Mouse (Mus musculus): ENCODE results near the gene Psmc3ip.

Psmc3ip gene

DNA sequence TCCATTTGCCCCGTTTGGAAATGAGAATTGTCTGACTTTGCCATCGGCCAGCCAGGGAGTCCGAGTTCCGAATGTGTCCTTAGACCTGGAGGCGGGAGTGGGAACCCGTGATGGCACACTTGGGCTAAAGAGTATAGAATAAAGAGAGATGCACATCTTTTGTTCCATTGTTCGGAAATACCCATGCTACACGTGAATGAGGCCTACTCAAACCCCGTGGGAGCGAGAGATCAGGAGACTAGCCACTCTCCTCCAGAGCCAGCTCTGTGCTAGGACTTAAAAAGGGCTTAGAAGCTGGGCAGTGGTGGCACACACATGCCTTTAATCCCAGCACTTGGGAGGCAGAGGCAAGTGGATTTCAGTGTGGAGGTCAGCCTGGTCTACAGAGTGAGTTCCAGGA, 35.8 kb downstream of the Psmc3ip start:
- DNase-seq (ENCODE audit: low read depth, low spot score), result no peak
- Histone ChIP-seq H3K36me3 (ENCODE audit: control insufficient read depth, insufficient read depth, low read length, poor library complexity, severe bottlenecking) (0 out of 2 replicates have a peak, but pooled peaks cover 2% of the 10 kb centered on the region), H3K27me3 (ENCODE audit: control insufficient read depth, insufficient read depth, low read length, poor library complexity, severe bottlenecking) (no peaks in the 10 kb centered on the region; the same call in 1 of the 2 replicates)

DNA sequence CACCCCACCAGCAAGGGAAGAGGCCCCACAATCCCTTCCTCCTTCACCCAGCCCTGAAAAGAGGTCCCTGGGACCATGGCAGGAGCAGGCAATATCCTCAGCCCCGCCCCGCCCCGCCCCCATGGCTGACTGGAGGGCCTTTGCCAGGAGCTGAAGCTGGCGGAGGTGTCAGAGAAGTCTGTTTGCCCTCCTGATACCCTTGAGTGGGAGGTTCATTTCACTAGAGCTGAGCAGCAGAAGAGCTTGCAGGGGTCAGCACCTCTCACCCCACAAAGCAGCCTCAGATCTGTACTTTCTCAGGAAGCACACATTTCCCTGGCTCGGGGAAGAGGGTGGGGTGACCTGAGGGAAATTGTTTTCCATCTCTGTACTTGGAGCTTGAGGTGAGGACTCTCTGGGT, 36.5 kb downstream of the Psmc3ip start:
- Histone ChIP-seq H3K36me3 (ENCODE audit: control insufficient read depth, insufficient read depth, low read length, poor library complexity, severe bottlenecking) (0 out of 2 replicates have a peak, but pooled peaks cover 2% of the 10 kb centered on the region), H3K27me3 (ENCODE audit: control insufficient read depth, insufficient read depth, low read length, poor library complexity, severe bottlenecking) (no peaks in the 10 kb centered on the region; the same call in 1 of the 2 replicates)
- no peak for DNase-seq (ENCODE audit: low read depth, low spot score)

DNA sequence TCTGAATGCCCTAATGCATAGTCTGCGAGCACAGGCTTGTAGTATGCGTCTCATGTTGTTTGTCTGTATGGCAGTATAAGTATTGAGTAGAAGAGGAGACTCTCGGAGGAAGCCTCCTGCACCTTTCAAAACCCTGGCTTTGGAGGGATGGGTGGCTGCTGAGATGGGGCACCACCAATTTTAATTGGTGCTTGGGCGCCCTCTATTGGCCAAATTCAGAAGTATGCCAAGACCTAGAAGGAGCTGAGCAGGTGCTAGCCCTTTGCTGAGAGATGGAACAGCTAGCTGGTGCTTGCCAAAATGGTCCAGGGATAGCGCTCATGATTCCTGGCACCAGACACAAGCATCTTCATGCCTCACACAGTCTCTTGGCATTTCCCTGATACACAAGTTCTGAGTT, 37.4 kb downstream of the Psmc3ip start:
- no peaks in the 10 kb centered on the region; the same call in 1 of the 2 replicates for H3K27me3 ChIP-seq (ENCODE audit: control insufficient read depth, insufficient read depth, low read length, poor library complexity, severe bottlenecking)
- peak; percentile 89 for DNase-seq (ENCODE audit: low read depth, low spot score)
- 0 out of 2 replicates have a peak, but pooled peaks cover 2% of the 10 kb centered on the region for H3K36me3 ChIP-seq (ENCODE audit: control insufficient read depth, insufficient read depth, low read length, poor library complexity, severe bottlenecking)

DNA sequence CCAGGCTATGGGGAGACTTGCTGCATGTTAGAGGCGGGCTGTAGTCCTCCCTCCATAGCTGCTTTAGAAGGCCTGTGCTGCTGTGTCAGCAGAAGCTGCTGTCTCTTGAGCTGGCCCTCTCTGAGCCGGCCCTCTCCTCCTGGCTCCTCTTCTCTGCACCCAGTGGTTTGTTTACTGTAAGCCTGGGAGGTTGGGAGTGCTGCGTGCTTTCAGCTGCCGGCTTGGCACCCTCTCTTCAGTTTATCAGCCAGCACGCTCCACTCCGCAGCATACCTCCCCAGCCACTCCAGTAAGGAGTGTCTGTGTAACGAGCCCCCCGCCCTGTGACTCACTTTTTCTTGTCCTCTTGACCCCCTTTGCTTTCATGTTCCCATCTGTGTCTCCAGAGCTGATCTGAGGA, 38.4 kb downstream of the Psmc3ip start:
- no peaks in the 10 kb centered on the region; the same call in 1 of the 2 replicates for H3K27me3 ChIP-seq (ENCODE audit: control insufficient read depth, insufficient read depth, low read length, poor library complexity, severe bottlenecking)
- no peak for DNase-seq (ENCODE audit: low read depth, low spot score)
- H3K36me3 ChIP-seq (ENCODE audit: control insufficient read depth, insufficient read depth, low read length, poor library complexity, severe bottlenecking), result 0 out of 2 replicates have a peak, but pooled peaks cover 2% of the 10 kb centered on the region

DNA sequence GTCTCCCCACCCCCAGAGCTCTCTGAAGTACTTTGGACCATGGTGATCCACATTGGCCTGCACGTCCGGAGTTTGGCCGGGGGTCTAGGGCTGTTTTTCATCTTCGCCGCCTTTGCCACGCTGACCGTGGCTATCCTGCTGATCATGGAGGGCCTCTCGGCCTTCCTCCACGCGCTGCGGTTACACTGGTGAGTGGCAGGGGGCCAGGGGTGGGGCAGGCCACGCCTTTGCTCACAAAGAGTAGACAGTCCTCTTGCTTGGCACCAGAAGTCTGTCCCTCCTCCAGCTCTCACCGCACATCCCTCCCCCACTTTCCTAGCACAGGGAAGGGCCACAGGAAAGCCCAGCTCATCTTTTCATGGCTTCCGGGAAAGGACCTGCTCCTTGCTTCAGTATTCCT, 39.8 kb downstream of the Psmc3ip start:
- DNase-seq (ENCODE audit: low read depth, low spot score), result no peak
- H3K27me3 ChIP-seq (ENCODE audit: control insufficient read depth, insufficient read depth, low read length, poor library complexity, severe bottlenecking), result no peaks in the 10 kb centered on the region
- H3K36me3 ChIP-seq (ENCODE audit: control insufficient read depth, insufficient read depth, low read length, poor library complexity, severe bottlenecking), result peaks cover 3% of the 10 kb centered on the region; the same call in 1 of the 2 replicates

DNA sequence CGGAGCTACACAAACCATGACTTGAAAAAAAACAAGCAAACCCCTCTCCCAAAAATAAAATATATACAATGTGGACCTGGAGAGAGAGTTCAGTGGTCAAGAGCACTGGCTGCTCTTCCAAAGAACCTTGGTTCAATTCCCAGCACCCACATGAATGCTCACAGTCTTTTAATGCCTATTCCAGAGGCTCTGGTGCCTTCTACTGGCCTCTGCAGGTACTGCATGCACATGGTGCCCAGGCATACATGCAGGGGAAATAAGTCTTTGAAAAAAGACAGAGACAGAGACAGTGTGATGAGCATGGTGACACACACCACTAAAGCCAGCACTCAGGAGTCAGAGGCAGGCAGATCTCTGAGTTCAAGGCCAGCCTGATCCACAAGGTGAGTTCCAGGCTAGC, 41.3 kb downstream of the Psmc3ip start:
- peak; percentile 44 for DNase-seq (ENCODE audit: low read depth, low spot score)
- Histone ChIP-seq H3K36me3 (ENCODE audit: control insufficient read depth, insufficient read depth, low read length, poor library complexity, severe bottlenecking) (peaks cover 3% of the 10 kb centered on the region; the same call in 1 of the 2 replicates), H3K27me3 (ENCODE audit: control insufficient read depth, insufficient read depth, low read length, poor library complexity, severe bottlenecking) (no peaks in the 10 kb centered on the region)

- no peaks in the 10 kb centered on the region for H3K27me3 ChIP-seq (ENCODE audit: control insufficient read depth, insufficient read depth, low read length, poor library complexity, severe bottlenecking)
- H3K36me3 ChIP-seq (ENCODE audit: control insufficient read depth, insufficient read depth, low read length, poor library complexity, severe bottlenecking), result peaks cover 6% of the 10 kb centered on the region
- DNase-seq (ENCODE audit: low read depth, low spot score), result no peak
Observed at GRCm38 (mm10) chr11:101052751-101053473, 42.3 kb downstream of the Psmc3ip start.

DNA sequence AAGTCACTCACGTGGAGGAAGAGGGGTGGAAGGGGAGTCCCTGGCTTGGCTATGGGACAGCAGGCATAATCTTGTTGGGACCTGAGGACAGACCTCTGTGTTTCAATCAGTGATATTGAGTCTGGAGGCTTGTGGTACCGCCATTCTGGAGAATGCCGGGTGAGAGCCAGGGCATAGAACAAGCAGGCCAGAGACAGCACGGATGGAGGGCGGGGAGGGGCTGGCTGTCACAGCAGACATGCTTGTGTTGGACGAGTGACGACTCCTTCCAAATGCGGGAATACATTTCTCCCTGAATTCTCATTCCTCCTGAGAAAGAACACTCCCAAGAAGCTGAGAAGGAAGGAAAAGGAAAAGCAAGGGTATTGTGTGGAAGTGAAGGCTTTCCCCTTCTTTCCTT, 43.6 kb downstream of the Psmc3ip start:
- no peak for DNase-seq (ENCODE audit: low read depth, low spot score)
- Histone ChIP-seq H3K27me3 (ENCODE audit: control insufficient read depth, insufficient read depth, low read length, poor library complexity, severe bottlenecking) (no peaks in the 10 kb centered on the region), H3K36me3 (ENCODE audit: control insufficient read depth, insufficient read depth, low read length, poor library complexity, severe bottlenecking) (peaks cover 6% of the 10 kb centered on the region)

- DNase-seq (ENCODE audit: low read depth, low spot score), result no peak
- H3K27me3 ChIP-seq (ENCODE audit: control insufficient read depth, insufficient read depth, low read length, poor library complexity, severe bottlenecking), result no peaks in the 10 kb centered on the region
- peaks cover 6% of the 10 kb centered on the region for H3K36me3 ChIP-seq (ENCODE audit: control insufficient read depth, insufficient read depth, low read length, poor library complexity, severe bottlenecking)
Observed at GRCm38 (mm10) chr11:101051051-101051493, 44.2 kb downstream of the Psmc3ip start.

GRCm38 (mm10) chr11:101050359-101050758, 44.9 kb downstream of the Psmc3ip start:
- Histone ChIP-seq H3K36me3 (ENCODE audit: control insufficient read depth, insufficient read depth, low read length, poor library complexity, severe bottlenecking) (peaks cover 7% of the 10 kb centered on the region), H3K27me3 (ENCODE audit: control insufficient read depth, insufficient read depth, low read length, poor library complexity, severe bottlenecking) (no peaks in the 10 kb centered on the region)
- no peak for DNase-seq (ENCODE audit: low read depth, low spot score)

GRCm38 (mm10) chr11:101047502-101047901, 47.7 kb downstream of the Psmc3ip start:
- no peak for DNase-seq (ENCODE audit: low read depth, low spot score)
- H3K27me3 ChIP-seq (ENCODE audit: control insufficient read depth, insufficient read depth, low read length, poor library complexity, severe bottlenecking), result no peaks in the 10 kb centered on the region
- peaks cover 11% of the 10 kb centered on the region for H3K36me3 ChIP-seq (ENCODE audit: control insufficient read depth, insufficient read depth, low read length, poor library complexity, severe bottlenecking)

GRCm38 (mm10) chr11:101046440-101046839, 48.8 kb downstream of the Psmc3ip start:
- Histone ChIP-seq H3K27me3 (ENCODE audit: control insufficient read depth, insufficient read depth, low read length, poor library complexity, severe bottlenecking) (no peaks in the 10 kb centered on the region), H3K36me3 (ENCODE audit: control insufficient read depth, insufficient read depth, low read length, poor library complexity, severe bottlenecking) (peaks cover 17% of the 10 kb centered on the region)
- DNase-seq (ENCODE audit: low read depth, low spot score), result peak; percentile 36

DNA sequence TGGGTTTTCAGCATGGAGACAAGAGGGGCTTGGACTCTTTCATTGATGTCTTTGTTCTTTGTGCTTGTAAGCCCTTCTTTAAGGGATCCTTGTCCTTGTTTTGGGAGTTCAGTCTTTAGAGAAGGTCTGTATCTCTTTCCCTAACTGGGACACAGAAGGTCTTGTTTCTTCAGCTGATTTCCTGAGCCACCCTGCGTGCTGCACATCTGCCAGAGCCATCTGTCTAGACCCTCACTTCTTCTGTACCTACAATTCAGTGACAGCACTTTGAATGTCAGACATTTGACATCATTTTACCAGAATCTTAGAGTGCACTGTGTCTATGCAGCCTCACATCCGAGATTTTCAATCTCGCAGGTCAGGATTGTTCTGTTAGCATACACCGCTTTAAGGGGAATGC, 49.4 kb downstream of the Psmc3ip start:
- peaks cover 19% of the 10 kb centered on the region for H3K36me3 ChIP-seq (ENCODE audit: control insufficient read depth, insufficient read depth, low read length, poor library complexity, severe bottlenecking)
- H3K27me3 ChIP-seq (ENCODE audit: control insufficient read depth, insufficient read depth, low read length, poor library complexity, severe bottlenecking), result no peaks in the 10 kb centered on the region
- no peak for DNase-seq (ENCODE audit: low read depth, low spot score)

Measured in splenic B cell, adult 2 months (primary cell).